Mouse (Mus musculus) thymus, postnatal 4 days (tissue): ENCODE data around the gene Cmtr2.

Source experiments
- DNase-seq: peaks from one replicate; pipeline ENCODE4 v3.0.0; 2021

The Cmtr2 gene

DNA sequence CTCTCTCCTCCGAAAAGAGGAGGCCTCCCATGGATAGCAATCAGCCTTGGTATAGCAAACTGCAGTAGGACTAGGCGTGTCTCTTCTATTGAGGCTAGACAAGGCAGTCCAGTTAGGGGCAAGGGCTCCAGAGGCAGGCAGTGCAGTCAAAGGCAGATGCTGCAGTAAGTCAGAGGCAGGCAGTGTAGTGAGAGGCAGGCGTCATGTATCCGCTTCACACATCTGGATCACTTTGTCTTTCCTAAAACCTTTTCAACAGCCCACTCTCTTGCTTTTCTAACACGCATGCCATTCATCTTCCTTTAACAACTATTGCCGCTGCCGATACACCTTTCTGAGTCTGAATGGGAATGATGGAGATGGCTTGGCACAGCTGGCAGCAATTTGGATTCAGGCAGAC is at the start of gene Cmtr2:
Cmtr2 (plus strand) TSS at position 301 of the 400 bp plus-strand sequence.
- no peak for DNase-seq

DNA sequence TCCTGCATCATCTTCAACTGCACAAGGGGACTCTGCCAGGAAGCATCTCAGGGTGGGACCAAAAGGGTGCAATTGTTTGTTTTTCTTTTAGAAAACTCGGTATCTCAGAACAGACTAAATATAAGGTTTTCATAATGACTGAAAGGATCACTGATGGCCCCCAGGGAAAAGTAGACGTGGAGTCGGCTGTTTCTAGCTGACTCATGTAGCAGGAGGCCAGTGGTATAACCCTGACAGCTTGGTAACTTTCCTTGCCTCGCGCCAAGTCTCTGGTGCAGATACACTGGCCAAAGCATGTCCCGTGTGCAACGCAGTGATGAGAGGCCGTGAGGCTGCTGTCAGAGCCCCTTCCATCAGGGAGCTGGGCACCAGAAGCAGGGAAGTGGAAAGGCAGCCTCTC is 49.2 kb upstream of the Cmtr2 start:
- DNase-seq = no peak

GRCm38 (mm10) chr8:110168046-110168445 is 47.4 kb upstream of the Cmtr2 start, which contains the start of gene Calb2:
Gene Calb2 (minus strand): TSS chr8:110168210.
- peak; percentile 79 for DNase-seq

GRCm38 (mm10) chr8:110172161-110172560 is 43.3 kb upstream of the Cmtr2 start:
- no peak for DNase-seq

DNA sequence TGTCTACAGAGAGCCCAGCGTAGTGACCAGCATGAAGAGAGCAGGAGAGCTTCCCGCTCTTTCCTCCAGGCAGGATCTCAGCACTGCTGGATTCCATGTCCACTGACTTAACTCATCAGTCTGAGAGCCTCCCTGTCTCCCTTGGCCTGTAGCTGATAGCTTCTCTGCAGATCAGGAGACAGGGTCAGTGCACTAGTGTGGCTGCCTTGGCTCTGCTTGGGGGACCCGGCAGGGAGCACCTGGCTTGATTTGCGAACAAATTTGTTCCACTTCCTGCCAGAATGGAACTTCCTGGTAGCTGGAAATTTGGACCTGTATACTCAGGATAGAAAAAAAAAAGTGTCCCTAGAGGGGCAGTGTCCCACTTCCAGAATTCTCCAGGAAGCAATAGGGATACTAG is 40.6 kb upstream of the Cmtr2 start:
- no peak for DNase-seq

DNA sequence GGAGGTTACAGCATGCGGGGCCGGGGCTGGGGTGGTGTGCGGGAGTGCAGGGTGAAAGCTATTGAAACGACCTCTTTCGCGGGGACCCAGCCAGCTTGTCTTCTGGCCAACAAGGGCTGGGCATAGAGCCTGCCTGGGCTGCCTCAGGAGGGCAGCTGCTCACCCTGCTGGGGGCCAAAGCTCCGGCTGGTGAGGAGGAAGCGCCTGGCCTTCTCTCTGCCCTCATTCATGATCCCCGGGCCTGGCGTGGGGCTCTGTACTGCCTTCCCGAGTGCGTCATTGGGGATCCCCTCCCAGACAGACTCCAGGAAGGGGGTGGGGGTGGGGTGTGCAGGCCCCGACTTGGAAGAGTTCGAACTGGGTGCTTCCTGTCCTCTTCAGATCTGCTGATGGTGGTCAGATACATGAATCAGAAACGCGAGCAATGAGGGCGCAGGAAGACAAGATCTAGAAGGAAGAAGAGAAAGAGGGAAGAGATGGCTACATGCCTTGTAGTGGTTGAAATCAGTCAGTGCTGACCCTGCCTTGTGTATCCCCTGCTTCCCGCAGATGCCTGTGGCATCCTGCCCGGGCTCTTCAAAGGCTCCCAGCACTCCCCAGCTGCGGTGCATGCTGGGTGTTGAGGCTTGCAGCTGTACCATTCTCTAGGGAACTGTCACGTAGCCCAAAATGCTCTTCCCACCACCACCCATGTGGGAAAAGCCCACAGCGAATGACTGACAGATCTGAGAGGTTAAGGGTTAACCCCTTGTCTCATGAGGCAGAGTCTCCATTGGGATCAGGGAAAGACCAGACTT is 37.9 kb upstream of the Cmtr2 start:
- DNase-seq = no peak

GRCm38 (mm10) chr8:110182735-110183367 is 32.6 kb upstream of the Cmtr2 start:
- DNase-seq = no peak

GRCm38 (mm10) chr8:110183748-110184147 is 31.7 kb upstream of the Cmtr2 start:
- DNase-seq = no peak

DNA sequence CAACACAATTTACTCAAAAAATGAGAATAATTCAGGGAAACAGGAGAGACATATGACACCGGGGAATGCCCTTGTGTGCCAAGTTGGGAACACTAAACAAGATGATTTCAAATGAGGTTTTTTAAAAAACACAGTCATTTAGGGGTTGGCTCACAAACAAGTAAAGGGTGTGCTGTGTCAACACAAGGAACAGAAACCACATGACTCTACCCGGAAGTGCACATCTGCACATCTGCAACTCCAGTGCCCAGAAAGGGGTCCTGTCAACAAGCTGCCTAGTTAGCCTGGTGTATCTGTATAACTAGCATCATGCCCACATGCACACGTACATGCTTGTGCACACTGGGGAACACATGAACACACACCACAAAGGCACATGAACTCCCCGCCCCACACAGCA is 29.9 kb upstream of the Cmtr2 start:
- no peak for DNase-seq

DNA sequence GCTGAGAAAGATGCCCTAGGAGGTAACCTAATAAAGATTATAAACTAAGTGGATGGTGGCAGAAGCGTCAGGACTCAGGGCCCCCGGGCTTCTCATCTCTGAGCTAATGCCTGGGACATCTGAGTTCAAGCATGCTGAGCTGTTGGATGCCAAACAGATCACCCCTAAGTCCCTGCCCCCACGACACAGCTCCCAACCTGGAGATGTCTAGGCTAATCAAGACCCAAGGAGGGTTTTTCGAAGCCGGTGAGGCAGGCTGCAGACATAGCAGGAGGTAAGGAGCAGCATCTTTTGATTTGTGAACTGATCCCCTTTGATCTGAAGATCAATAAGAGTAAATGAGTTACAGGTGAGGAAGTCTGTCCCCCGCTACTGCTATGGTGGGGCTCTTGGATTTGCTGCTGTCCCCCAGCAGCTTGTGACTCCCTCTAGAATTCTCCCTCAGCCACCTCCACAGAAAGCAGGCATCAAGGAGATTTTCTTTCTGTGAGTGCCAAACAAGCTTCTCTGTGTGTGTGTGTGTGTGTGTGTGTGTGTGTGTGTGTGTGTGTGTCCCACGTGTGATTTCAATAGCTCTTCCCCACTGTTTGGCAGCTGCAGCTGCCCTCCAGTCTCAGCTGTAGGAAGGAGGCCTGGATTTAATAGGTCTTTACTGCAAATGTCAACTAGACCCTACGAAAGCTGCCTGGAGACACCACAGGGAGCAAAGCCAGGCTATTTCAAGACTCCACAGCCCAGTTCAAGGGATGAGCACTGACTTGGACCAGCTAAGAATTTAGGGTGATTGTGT is 26.3 kb upstream of the Cmtr2 start:
- no peak for DNase-seq

GRCm38 (mm10) chr8:110196678-110197077 is 18.8 kb upstream of the Cmtr2 start:
- DNase-seq = peak; percentile 71

GRCm38 (mm10) chr8:110201806-110202205 is 13.7 kb upstream of the Cmtr2 start:
- peak; percentile 32 for DNase-seq

GRCm38 (mm10) chr8:110216253-110216652 is 788 bp downstream of the Cmtr2 start:
- no peak for DNase-seq

- peak; percentile 17 for DNase-seq
Measured at GRCm38 (mm10) chr8:110217198-110217597, 1.7 kb downstream of the Cmtr2 start.

- peak; percentile 100 for DNase-seq
Measured at GRCm38 (mm10) chr8:110217681-110218131, 2.2 kb downstream of the Cmtr2 start.

GRCm38 (mm10) chr8:110218511-110218910 is 3.0 kb downstream of the Cmtr2 start:
- DNase-seq = no peak

- DNase-seq = no peak
Measured at GRCm38 (mm10) chr8:110220936-110221335, 5.5 kb downstream of the Cmtr2 start.

GRCm38 (mm10) chr8:110230803-110231202 is 15.3 kb downstream of the Cmtr2 start:
- no peak for DNase-seq

DNA sequence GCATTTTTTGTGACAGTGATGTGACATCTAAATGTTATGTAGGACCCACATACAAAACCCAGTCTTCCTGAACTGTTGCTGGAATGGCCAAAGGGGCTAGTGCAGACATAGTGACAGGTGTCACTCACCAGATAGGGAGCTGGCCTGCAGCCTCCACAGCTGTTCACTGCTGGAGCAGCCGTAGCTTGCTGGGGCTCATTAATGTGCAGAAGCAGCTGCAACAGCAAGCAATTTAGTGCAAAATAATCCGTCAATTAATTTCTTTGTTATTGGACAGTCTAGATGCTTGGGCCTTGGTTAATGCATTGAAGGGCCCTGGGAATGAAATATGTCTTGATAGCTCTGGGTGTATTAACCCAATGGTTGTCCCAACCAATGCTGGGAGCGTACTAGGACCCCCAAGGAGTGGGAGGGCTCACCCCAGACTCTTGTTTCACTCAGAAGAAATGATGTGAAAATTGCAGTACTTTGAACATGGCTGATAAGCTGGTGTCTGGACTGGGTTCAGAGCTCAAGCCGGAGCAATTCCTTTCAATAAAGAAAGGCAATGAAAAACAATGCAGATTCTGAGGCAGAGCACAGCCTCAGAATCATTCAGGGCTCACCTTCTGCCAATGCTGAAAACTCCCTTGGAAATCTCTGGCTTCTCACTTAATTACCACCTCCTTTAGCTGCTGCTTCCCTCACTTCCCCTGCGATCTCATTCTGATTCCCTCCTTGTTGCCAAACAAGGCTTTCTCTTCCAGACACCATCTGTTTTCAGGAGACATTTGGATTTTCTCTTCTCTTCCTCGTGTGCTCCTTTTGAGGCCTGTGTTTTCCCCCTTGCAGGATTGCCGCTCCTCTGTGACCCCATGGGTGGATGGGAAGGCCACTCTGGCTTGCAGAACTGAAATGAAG is 27.1 kb downstream of the Cmtr2 start:
- no peak for DNase-seq

DNA sequence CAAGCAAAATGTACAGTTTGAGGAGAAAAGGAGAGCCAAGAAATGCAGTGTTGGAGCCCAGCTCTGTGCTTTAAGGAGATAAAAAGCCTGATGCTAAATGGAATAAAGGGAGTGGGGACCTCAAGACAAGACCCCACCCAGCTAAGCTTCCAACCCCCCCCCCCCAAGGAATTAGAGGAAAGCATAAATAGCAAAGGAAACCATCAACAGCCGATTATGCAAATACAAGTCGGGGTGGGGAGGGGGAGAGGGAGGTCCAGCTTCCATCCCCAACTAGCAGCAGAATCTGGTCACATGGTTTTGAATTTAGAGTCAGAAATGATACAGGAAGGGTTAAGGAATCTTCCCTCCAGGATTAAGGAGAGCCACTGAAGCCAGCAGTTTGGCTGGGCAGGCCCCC is 29.1 kb downstream of the Cmtr2 start:
- DNase-seq = no peak

- no peak for DNase-seq
Measured at GRCm38 (mm10) chr8:110247238-110247637, 31.8 kb downstream of the Cmtr2 start.

GRCm38 (mm10) chr8:110253986-110254385 is 38.5 kb downstream of the Cmtr2 start:
- DNase-seq = no peak
